Mouse (Mus musculus) kidney, postnatal 36 days (tissue): ENCODE measurements around the gene Snn.

Source experiments
- DNase-seq, 2 experiments: peaks; one replicate each; pipeline ENCODE4 v3.0.0; 2021 to 2022; ENCODE audit warnings: mixed read lengths in 2 of 2

Gene Snn

GRCm38 (mm10) chr16:11047130-11047529 is 13.6 kb upstream of the Snn start:
- no peak for DNase-seq

GRCm38 (mm10) chr16:11050226-11050625 is 10.5 kb upstream of the Snn start:
- no peak for DNase-seq

- peak; percentile 37 to 58 for DNase-seq
Measured at GRCm38 (mm10) chr16:11051134-11051533, 9.6 kb upstream of the Snn start.

GRCm38 (mm10) chr16:11054409-11054808 is 6.3 kb upstream of the Snn start:
- no peak for DNase-seq

GRCm38 (mm10) chr16:11054871-11055270 is 5.9 kb upstream of the Snn start:
- no peak for DNase-seq

- DNase-seq: no peak
Measured at GRCm38 (mm10) chr16:11055916-11056315, 4.8 kb upstream of the Snn start.

GRCm38 (mm10) chr16:11062794-11063721 is 2.3 kb downstream of the Snn start:
- DNase-seq: peak; percentile 92 to 93

DNA sequence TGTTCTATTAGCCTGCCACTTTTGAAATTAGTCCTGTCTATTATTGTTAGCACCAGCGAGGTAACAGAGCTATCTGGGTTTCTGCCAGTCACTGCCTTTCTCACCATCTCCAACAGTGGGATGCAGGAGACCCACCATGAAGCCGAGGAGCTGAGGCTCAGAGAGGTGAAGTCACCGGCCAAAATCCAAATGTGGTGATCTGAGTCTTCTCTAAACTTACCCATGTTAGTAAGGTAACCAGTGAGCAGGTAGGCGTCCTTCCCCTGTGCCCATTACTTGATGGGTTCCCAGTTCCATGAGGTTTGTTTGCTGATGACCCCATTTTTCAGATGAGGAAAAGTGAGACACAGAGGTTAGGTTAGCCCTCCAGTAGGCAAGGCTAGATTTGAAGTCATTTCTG is 3.6 kb downstream of the Snn start:
- DNase-seq: no peak

- DNase-seq: no peak
Measured at GRCm38 (mm10) chr16:11064742-11065141, 4.0 kb downstream of the Snn start.

DNA sequence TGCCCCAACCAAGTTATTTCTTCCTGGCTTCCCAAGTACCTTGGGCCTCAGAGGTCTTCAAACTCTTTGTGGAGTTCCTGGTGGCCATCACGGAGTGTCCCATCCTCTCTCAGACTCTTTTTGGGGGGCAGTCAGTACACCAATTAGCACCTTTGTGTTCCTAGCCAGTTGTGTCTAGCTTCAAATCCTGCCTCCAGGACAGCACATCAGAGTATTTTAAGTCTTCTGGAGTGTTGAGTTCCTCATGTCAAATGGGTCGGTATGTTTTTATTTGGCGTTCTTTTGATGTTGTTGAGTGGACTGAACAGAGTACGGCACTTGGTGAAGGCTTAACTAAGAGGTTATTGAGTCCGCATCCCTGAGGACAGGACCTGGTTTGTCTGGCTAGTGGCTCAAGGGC is 4.7 kb downstream of the Snn start:
- no peak for DNase-seq

GRCm38 (mm10) chr16:11066029-11066832 is 5.5 kb downstream of the Snn start, which contains the start of gene Litaf:
Gene Litaf (minus strand): TSS chr16:11066157.
- DNase-seq: peak; percentile 99

DNA sequence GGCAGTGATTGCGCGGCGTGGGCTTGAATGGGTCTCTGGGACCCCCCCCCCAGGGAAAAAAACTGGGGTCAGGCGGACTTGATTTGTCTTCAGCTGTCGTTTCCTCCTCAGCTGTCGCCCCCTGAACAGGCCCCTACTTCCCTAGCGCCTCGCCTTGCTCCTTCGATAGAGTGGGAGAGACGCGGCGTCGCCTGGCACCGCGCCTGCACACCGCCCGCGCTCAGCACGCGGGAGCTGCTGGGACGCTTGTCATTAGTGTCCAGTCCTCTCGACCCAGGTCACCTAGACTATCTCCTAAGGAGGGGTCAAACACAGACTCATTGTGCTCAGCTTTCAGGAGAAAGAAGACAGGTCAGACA is 6.1 kb downstream of the Snn start:
- DNase-seq: peak; percentile 29 to 73

GRCm38 (mm10) chr16:11068666-11069065 is 7.9 kb downstream of the Snn start:
- no peak for DNase-seq

- DNase-seq: peak; percentile 19 to 49
Measured at GRCm38 (mm10) chr16:11069271-11069670, 8.5 kb downstream of the Snn start.

DNA sequence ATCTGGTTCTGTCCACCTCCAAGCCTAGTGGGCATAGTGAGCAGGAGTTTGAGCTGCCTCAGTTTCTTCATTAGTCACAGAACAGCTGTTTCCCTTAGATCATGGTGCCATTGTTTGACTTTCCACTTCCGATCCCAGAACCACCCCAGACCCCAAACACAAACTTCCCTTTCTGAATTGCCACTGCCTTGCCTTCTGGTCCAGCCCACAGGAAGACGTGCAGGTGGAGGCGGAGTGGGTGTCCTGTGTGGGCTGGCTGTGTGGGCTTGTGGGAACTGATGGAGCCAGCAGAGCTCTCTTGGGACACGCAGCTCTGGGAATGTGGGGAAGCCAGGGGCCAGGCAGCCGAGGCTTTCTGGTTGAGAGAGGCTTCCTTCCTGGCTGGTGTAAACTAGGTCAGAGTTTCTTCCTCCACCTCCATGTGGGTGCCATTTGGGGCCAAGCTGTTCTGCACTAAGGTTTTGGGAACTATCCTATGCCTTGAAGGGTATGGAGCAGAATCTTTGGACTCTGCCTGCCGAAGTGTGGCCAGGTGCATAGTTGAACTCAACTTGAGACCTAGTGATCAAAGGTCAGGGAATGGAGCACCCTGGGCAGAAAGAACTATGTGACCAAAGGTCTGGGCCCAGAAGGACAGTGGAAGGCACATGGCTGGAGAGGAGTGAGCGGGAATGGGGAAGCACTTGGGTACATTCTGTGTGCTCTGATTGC is 9.1 kb downstream of the Snn start:
- DNase-seq: peak; percentile 72 to 88

DNA sequence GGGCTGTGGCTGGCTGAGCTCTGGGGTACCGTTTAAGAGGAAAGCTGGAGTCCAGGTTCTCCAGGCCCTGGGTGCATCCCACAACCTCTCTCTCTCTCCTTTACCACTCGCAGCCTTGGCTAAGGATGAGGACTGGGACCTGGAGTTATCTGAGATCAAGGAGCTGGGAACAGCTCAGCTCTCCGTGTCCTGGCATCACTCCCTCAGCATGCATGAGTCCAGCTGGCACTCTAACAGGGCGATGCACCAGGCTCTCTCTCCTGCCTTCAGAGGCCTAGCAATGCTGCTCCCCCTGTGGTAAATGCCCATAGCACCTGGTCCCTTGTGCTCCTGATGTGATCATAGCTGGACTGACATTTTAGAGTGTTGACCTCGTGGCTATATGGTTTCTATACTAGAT is 10.4 kb downstream of the Snn start:
- DNase-seq: peak; percentile 35 to 63

DNA sequence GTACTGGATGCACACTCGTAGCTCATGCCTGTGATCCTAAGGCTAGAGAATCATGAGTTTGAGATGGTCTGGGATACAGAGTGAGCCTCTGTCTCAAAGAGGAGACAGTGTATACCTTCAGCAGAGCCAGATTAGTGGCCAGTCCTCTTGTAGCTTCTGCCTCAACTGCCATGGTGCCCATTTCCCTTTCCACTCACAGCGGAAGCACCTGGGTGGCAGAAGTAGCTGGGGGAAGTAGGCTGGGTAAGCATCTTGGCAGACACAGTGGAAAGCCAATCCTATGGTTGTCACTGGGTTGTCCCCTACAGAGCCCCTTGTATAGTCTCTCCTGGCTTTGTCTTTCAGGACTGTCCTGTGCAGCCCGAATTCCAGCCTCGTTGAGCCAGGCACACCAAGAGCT is 11.1 kb downstream of the Snn start:
- no peak for DNase-seq

DNA sequence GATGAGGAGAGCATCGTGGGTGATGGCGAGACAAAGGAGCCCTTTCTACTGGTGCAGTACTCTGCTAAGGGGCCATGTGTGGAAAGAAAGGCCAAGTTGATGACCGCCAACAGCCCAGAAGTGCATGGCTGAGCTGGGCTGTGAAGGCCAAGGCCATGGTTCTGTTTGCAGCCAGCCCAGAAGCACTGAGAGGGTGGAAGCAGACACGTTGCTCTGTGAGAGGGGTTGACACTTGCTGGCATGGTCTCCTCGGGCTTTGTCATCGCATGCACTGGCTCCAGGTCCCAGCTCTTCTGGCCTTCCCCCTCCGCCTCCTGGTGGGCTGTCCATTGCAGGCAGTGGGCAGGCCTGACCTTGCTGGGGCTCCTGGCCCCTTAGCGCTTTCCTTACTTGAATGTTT is 11.7 kb downstream of the Snn start:
- DNase-seq: no peak

GRCm38 (mm10) chr16:11073060-11073459 is 12.3 kb downstream of the Snn start:
- peak; percentile 35 to 53 for DNase-seq

GRCm38 (mm10) chr16:11077601-11078201 is 17.0 kb downstream of the Snn start:
- no peak for DNase-seq

- no peak for DNase-seq
Measured at GRCm38 (mm10) chr16:11078216-11078869, 17.6 kb downstream of the Snn start.

GRCm38 (mm10) chr16:11084181-11084580 is 23.4 kb downstream of the Snn start:
- DNase-seq: no peak
